Mouse (Mus musculus) ES-CJ7 (cell line): ENCODE data around the gene Defa30.
A peak's percentile ranks its signal among the peaks of the same experiment; 100 is the strongest.
"Not testable (repeated sequence)": the region's sequence is repeated elsewhere in the genome, so short reads cannot be mapped to it uniquely, and the experiment has no call there.

Source experiments
- DNase-seq: peaks from one replicate; pipeline ENCODE4 v3.0.0; 2011; ENCODE audit warnings: low read depth, low spot score

Gene Defa30

GRCm38 (mm10) chr8:21134342-21134741, at the start of gene Defa30:
Defa30 (plus strand) TSS chr8:21134642.
- not testable (repeated sequence) for DNase-seq

DNA sequence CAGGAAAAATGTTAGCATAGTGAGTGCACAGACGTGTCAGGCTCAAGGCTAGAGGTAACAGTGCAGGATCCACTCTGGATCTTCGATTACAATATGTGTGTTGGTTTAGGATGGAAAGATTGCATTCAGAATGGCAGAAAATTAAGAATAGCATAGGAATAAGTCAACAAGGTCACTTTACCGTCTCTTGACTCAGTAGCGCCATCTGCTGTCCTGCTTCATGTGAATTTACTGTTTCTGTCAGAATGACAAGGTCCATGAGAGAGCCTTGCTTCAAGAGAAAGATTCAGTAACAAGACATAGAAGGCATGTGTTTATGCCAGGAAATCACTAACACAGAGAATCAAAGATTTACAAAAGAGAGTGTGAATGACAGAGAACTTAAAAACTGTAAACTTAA, 41.3 kb upstream of the Defa30 start:
- peak; percentile 90 for DNase-seq

GRCm38 (mm10) chr8:21095950-21096349, 38.5 kb upstream of the Defa30 start, which contains the start of gene Gm14851:
Gm14851 (minus strand) TSS chr8:21096050.
- DNase-seq, result not testable (repeated sequence)

DNA sequence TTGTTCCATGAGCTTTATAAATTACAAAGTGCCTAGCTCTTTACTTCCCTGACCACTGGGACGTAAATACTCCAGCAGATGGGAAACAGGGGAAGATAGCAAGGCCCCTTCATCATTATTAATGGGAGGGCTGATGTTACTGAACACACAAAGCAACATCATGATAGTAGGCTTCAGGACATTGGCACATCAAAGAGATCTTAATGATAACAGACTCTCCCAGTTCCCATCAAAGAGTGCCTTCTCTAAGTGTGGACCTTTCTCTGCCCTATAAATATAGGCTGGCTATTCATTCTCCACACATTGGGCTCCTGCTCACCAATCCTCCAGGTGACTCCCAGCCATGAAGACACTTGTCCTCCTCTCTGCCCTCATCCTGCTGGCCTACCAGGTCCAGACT, 27.5 kb downstream of the Defa30 start, which contains the start of gene Defa22:
Defa22 (plus strand) TSS at position 301 of the 400 bp plus-strand sequence.
- DNase-seq, result not testable (repeated sequence)
